In the genomic region with DNA sequence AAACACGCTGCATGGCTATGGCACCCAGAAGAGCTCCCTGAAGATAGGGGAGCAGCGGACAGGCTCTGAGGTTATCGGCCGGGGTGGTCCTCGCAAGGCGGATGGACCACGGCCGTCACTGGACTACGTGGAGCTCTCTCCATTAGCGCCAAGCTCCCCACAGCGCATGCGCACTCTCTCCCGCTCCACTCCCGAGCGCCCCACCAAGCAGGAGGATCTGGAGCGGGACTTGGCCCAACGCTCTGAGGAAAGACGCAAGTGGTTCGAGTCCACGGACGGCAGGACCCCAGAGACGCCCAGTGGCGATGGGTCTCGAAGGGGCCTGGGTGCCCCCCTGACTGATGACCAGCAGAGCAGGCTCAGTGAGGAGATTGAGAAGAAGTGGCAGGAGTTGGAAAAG, we compare ENCODE assay signal across 14 mouse cellular contexts. TPM values are rescaled to one million over a fixed set of nuclear protein-coding genes. Genes with fewer than 3 reads are reported as not detected.
"Had no signal": no experiment of that assay in that cellular context is flagged by ENCODE, and none has a peak within 500 bp of the region (broad histone marks: within the 10 kb centered on the region; RNA-seq: fewer than 3 reads in every experiment).

No protein-coding gene starts in this region.

- DNase-seq: gastrocnemius, postnatal 10 days; gastrocnemius, postnatal 25 days; heart, adult 2 months; heart, postnatal 14 days; heart, postnatal 4 days; kidney, adult 2 months; kidney, adult 9 months; kidney, postnatal 14 days; liver; liver, embryonic 13.5 days had no signal

RNA-seq across cellular contexts. Expression of a gene that starts 48.8 kb away (rescaled TPM):
- total RNA-seq: gastrocnemius, adult 18-20 months; gastrocnemius, postnatal 25 days; gastrocnemius, postnatal 4 days; heart, adult 2 months; heart, postnatal 14 days; heart, postnatal 4 days; layer of hippocampus, postnatal 25 days; left cerebral cortex, postnatal 36 days had no signal
